Mouse (Mus musculus) limb, embryonic 14.5 days (tissue): Measurements from ENCODE around the gene Ap1b1. TPM values are rescaled to one million over a fixed set of nuclear protein-coding genes. Genes with fewer than 3 reads are reported as not detected.

Experiments
- ATAC-seq: fragments of 200-750 bp; cut with Nextera tagmentation; 2 replicates; pipeline ENCODE4 v1.8.0; 2017; ENCODE audit warnings: low read depth, moderate number of reproducible peaks, moderate TSS enrichment; ENCODE audit not compliant: low FRiP score
- DNase-seq: peaks from one replicate; pipeline ENCODE4 v3.0.0-alpha.2; 2015; ENCODE audit warnings: low spot score
- H3K27ac ChIP-seq: fragments of 300-500 bp; sonication (generic); replicated peaks from 2 replicates; pipeline ENCODE4 v1.5.1; 2014; ENCODE audit warnings: low read depth, mild to moderate bottlenecking, low read length, moderate library complexity, mixed read lengths
- H3K27me3 ChIP-seq: fragments of 300-500 bp; sonication (generic); 2 replicates; pipeline ENCODE4 v1.6.1; 2014; ENCODE audit warnings: low read length, mixed read lengths; ENCODE audit not compliant: control insufficient read depth, insufficient read depth
- H3K36me3 ChIP-seq: fragments of 300-500 bp; sonication (generic); 2 replicates; pipeline ENCODE4 v1.6.1; 2014; ENCODE audit warnings: mild to moderate bottlenecking, low read length, moderate library complexity, mixed read lengths; ENCODE audit not compliant: control insufficient read depth, insufficient read depth
- H3K4me1 ChIP-seq: fragments of 300-500 bp; sonication (generic); 2 replicates; pipeline ENCODE4 v1.6.1; 2014; ENCODE audit warnings: antibody characterized with exemption, low read length, mixed read lengths; ENCODE audit not compliant: control insufficient read depth, insufficient read depth
- H3K4me2 ChIP-seq: fragments of 300-500 bp; sonication (generic); replicated peaks from 2 replicates; pipeline ENCODE4 v1.6.1; 2014; ENCODE audit warnings: low read depth, mild to moderate bottlenecking, low read length, moderate library complexity; ENCODE audit not compliant: severe bottlenecking
- H3K4me3 ChIP-seq: fragments of 300-500 bp; sonication (generic); replicated peaks from 2 replicates; pipeline ENCODE4 v1.5.1; 2014; ENCODE audit warnings: low read length
- H3K9ac ChIP-seq: fragments of 300-500 bp; sonication (generic); 2 replicates; pipeline ENCODE4 v1.6.1; 2014; ENCODE audit warnings: mild to moderate bottlenecking, low read depth, low read length, moderate library complexity; ENCODE audit not compliant: severe bottlenecking
- H3K9me3 ChIP-seq: fragments of 300-500 bp; sonication (generic); 2 replicates; pipeline ENCODE4 v1.6.1; 2016; ENCODE audit warnings: low read length; ENCODE audit not compliant: control insufficient read depth
- POLR2A ChIP-seq: fragments of 200-500 bp; IDR thresholded peaks from 2 replicates; pipeline ENCODE4 v1.8.0; 2012; ENCODE audit warnings: inconsistent platforms, mild to moderate bottlenecking, moderate library complexity, borderline replicate concordance; ENCODE audit not compliant: insufficient read depth, insufficient read length; ENCODE audit errors: extremely low read depth
- WGBS: fragments of 180-500 bp; shearing (Covaris S2); extraction: QIAGEN DNeasy Blood & Tissue Kit; methylation state at CpG from one replicate; pipeline ENCODE4 v1.1.7; 2014; 5-methylcytosine and 5-hydroxymethylcytosine counted together
- polyA plus RNA-seq, 2 experiments: library from polyadenylated mRNA; depleted of rRNA in 1 of 2; stranded (reverse) in 1 of 2; unstranded in 1 of 2; fragments of >200 nt; fragmentation: Nextera tagmentation in 1 of 2; extraction: Ambion mirVana in 1 of 2; gene quantifications; 2 replicates each; pipeline versions ENCODE4 v1.2.1 to v1.2.3; 2012 to 2014

Ap1b1 gene
- polyA plus RNA-seq, 2 experiments, result 49.0 to 52.0 TPM

DNA sequence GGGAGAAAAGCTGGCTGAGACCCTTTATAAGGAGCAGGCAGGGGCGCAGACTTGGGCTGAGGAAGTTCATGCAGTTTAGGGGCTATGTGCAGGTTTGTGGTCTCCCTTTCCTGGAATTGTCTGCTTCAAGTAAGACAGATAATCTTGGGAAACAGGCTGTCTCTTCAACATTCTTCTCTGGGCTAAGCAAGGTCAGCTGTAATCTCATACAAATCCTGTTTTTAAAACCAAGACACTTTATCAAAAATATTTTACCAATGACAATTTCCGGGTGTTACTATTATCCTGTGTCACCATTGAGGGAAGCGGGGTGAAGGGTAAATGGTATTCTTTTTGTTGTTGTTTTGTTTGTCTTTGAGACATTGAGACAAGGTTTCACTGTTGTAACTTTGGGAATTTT, 1.8 kb upstream of the Ap1b1 start:
- Histone ChIP-seq H3K9me3 (no peaks in the 10 kb centered on the region), H3K27ac (no peak overlapping the region), H3K4me2 (no peak overlapping the region), H3K9ac (no peak overlapping the region), H3K27me3 (no peaks in the 10 kb centered on the region), H3K4me1 (peaks cover 10% of the 10 kb centered on the region), H3K4me3 (no peak overlapping the region), H3K36me3 (no peaks in the 10 kb centered on the region)
- ATAC-seq (no peak), DNase-seq (no peak)
- no peak for TF ChIP-seq POLR2A
- 81% methylated on average over 3 of the region's 3 CpGs for WGBS

DNA sequence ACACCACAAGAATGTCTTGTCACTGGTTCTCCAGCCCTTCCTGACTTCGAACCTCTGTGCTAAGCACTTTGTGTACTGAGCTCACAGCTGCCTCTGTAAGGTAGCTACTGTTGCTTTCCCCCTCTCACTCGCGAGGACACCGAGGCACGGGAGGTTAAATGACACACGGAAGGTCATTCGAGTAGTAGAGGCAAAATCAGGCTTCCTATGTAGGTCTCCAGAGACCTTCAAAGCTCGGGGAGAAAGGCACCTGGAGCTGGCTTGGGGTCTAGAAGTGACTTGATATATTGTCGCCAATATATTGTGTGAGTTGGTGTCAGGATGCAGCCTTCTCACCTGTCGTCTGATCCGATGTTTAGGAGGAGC, 846 bp downstream of the Ap1b1 start:
- Histone ChIP-seq H3K27me3 (no peaks in the 10 kb centered on the region), H3K4me2 (peak overlapping the region; percentile 91), H3K27ac (no peak overlapping the region), H3K9ac (peak overlapping the region; percentile 65), H3K36me3 (no peaks in the 10 kb centered on the region; the same call in 1 of the 2 replicates), H3K4me3 (peak overlapping the region; percentile 71), H3K4me1 (peaks cover 10% of the 10 kb centered on the region), H3K9me3 (no peaks in the 10 kb centered on the region)
- 61% methylated on average over 11 of the region's 11 CpGs for WGBS
- DNase-seq (no peak), ATAC-seq (no peak)
- TF ChIP-seq POLR2A, result no peak

DNA sequence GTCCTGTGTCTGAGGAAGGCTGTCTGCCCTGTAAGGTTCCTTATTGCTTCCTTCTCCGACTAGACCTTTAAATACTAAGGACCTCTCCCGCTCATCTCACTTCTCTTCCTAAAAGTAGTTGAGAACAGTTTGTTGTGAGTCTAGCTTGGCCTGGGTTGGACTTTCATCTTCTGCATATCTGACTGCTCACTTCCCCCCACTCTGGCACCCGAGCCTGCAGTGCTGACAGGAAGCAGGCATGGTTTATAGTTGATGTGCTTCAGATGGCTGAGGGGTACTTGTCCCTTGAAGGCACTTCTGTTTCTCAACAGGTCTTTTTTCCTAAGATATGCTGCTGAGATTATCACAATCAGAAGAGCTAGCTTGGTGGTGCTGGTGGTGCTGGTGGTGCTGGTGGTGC, 2.6 kb downstream of the Ap1b1 start:
- H3K27ac ChIP-seq, result no peak overlapping the region
- H3K9ac ChIP-seq, result no peak overlapping the region
- H3K4me3 ChIP-seq, result no peak overlapping the region
- H3K27me3 ChIP-seq, result no peaks in the 10 kb centered on the region
- DNase-seq (no peak), ATAC-seq (no peak)
- H3K4me2 ChIP-seq, result no peak overlapping the region
- H3K4me1 ChIP-seq, result peaks cover 10% of the 10 kb centered on the region
- H3K9me3 ChIP-seq, result no peaks in the 10 kb centered on the region
- 64% methylated on average over 3 of the region's 3 CpGs for WGBS
- no peaks in the 10 kb centered on the region; the same call in 1 of the 2 replicates for H3K36me3 ChIP-seq
- no peak for TF ChIP-seq POLR2A

DNA sequence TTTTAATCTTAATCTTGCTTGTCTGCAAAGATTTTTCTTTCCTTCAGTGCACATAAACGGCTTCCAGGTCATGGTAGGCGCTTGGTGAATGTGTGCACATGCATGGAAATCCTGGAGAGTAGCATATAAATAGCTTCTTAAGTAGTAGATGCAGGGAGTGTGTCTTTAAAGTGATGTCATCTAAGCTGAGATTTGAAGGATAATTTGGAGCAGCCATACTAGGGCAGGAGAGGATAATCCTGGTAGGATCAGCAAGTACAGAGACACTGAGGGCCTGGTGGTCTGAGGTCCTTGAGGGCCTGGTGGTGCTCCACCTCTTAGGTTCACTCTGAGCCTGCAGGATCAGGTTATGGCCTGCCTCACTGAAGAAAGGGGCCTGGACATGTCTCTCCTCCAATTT, 5.8 kb downstream of the Ap1b1 start:
- no peak for ATAC-seq

DNA sequence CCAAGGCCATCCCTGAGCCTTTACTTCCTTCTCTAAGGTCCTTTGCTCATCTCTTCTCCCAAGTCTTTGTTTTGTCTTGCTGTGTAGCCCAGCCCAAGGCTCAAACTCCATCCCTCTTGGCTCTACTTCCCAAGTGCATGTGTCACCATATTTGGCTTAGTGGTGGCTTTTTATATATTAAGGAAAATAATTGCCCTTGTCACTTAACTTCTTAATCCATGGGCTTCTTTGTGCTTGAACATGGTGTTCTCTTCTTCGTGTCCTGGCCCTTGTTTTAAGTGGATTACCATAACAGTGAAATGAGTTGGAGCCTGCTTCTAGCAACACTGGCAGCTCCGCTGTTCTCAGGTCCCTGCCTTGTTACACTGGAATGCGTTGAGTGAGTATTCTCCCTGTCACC, 9.1 kb downstream of the Ap1b1 start:
- WGBS, result 93% methylated on average over 3 of the region's 3 CpGs
- DNase-seq, result no peak
- H3K36me3 ChIP-seq, result no peaks in the 10 kb centered on the region; the same call in 1 of the 2 replicates
- H3K9ac ChIP-seq, result no peak overlapping the region
- no peak for ATAC-seq
- no peak overlapping the region for H3K4me3 ChIP-seq
- no peak overlapping the region for H3K4me2 ChIP-seq
- no peaks in the 10 kb centered on the region for H3K4me1 ChIP-seq
- no peaks in the 10 kb centered on the region for H3K27me3 ChIP-seq
- no peak overlapping the region for H3K27ac ChIP-seq
- TF ChIP-seq POLR2A, result no peak
- H3K9me3 ChIP-seq, result no peaks in the 10 kb centered on the region

More for the DNA sequence above, 5.8 kb downstream of the Ap1b1 start:
- peaks cover 3% of the 10 kb centered on the region for H3K4me1 ChIP-seq
- no peak overlapping the region for H3K27ac ChIP-seq
- no peak for TF ChIP-seq POLR2A
- H3K9ac ChIP-seq, result no peak overlapping the region
- no peaks in the 10 kb centered on the region; the same call in 1 of the 2 replicates for H3K36me3 ChIP-seq
- H3K27me3 ChIP-seq, result no peaks in the 10 kb centered on the region
- WGBS, result 80% methylated on average over 2 of the region's 2 CpGs
- H3K4me2 ChIP-seq, result no peak overlapping the region
- no peak for DNase-seq
- no peaks in the 10 kb centered on the region for H3K9me3 ChIP-seq
- H3K4me3 ChIP-seq, result no peak overlapping the region
